In genomic region chr4:75063275-75063674, GRCm38 (mm10) we compare ENCODE assay signal across 9 mouse cellular contexts.
A peak's percentile ranks its signal among the peaks of the same experiment; 100 is the strongest.
DNase-seq lines count a peak whose midpoint lies in the region; ATAC-seq and TF ChIP-seq lines count a peak whose summit lies in the region.
"Had no signal": no experiment of that assay in that cellular context is flagged by ENCODE, and none has a peak within 500 bp of the region (broad histone marks: within the 10 kb centered on the region; RNA-seq: fewer than 3 reads in every experiment).

No protein-coding gene starts in this region.

- TF ChIP-seq POLR2A in CH12.LX (IDR thresholded peaks at IDR 0.05; ENCODE audit: low read depth, low read length), result no peak

- no peak overlapping the region for H3K9ac ChIP-seq in CH12.LX (ENCODE audit: insufficient read depth, low read depth)

- no peak overlapping the region for H3K4me2 ChIP-seq in CH12.LX (ENCODE audit: insufficient read depth, low read depth, poor library complexity, severe bottlenecking)

- peak; percentile 59 for TF ChIP-seq RAD21 in CH12.LX (IDR thresholded peaks at IDR 0.05; ENCODE audit: low read depth, low read length)

- peak; percentile 50 for ATAC-seq in inflammation-experienced regulatory T-cells, adult 6 months

- H3K79me2 ChIP-seq in CH12.LX (replicated peaks; ENCODE audit: control insufficient read depth, extremely low read depth, insufficient read depth, poor library complexity, severe bottlenecking), result no peaks in the 10 kb centered on the region

- no peaks in the 10 kb centered on the region for H3K27me3 ChIP-seq in CH12.LX (replicated peaks)

- H3K27ac ChIP-seq in left cerebral cortex, adult 2 months, result no peak overlapping the region
- H3K27ac ChIP-seq in CH12.LX (ENCODE audit: insufficient read depth, low read depth), result no peak overlapping the region

- no peak for DNase-seq in left cerebral cortex, adult 2 months (ENCODE audit: extremely low spot score in 1 of 2, low spot score in 2 of 2)
- no peak for DNase-seq in left cerebral cortex, adult 8-10 months (ENCODE audit: low spot score in 2 of 2)
- DNase-seq in CH12.LX (ENCODE audit: extremely low read depth) (peak; percentile 34), NIH3T3 (ENCODE audit: low read depth) (peak; percentile 35)
- no peak for DNase-seq in gastrocnemius, postnatal 4 days (ENCODE audit: low spot score in 2 of 2)
- DNase-seq in lung, postnatal 4 days, result no peak
- DNase-seq: right cerebral cortex, postnatal 25 days; thymus, postnatal 36 days had no signal

- no peaks in the 10 kb centered on the region for H3K36me3 ChIP-seq in CH12.LX (replicated peaks in 1 of 2; ENCODE audit: control insufficient read depth in 1 of 2, insufficient read depth in 1 of 2, low read length in 1 of 2)

- in situ Hi-C loops in CH12.LX (cut with MboI; ENCODE audit: low pct_ligation_motif_present, low pct_unique_long_range_greater_than_20kb, low sequenced_read_pairs), result no loop called here

- intact Hi-C loops in left cerebral cortex, adult 2 months (cut with DNase I), result no loop called here

- peaks cover 0 to 4% of the 10 kb centered on the region in 2 experiments; a peak in 2 of 4 replicates for H3K4me1 ChIP-seq in CH12.LX (ENCODE audit: control insufficient read depth in 1 of 2, insufficient read depth in 2 of 2)

- TF ChIP-seq EP300 in CH12.LX (IDR thresholded peaks at IDR 0.05; ENCODE audit: low read length), result no peak

- peak; percentile 60 for TF ChIP-seq CTCF in left cerebral cortex, adult 2 months (IDR thresholded peaks at IDR 0.05)
- peak in 1 of 2 experiments; percentile 58; a peak in 2 of 4 replicates for TF ChIP-seq CTCF in CH12.LX (conservative IDR thresholded peaks at IDR 0.05 in 1 of 2, IDR thresholded peaks at IDR 0.05 in 1 of 2; ENCODE audit: low read depth in 2 of 2, low read length in 2 of 2)

- no peaks in the 10 kb centered on the region for H3K9me3 ChIP-seq in CH12.LX (replicated peaks; ENCODE audit: low read length)

- H3K4me3 ChIP-seq in left cerebral cortex, adult 2 months, result no peak overlapping the region
- no peak overlapping the region for H3K4me3 ChIP-seq in CH12.LX (replicated peaks in 1 of 3; ENCODE audit: low read depth in 2 of 3, low read length in 2 of 3, poor library complexity in 1 of 3)

- dilution Hi-C loops in CH12.LX (cut with MboI; ENCODE audit: extremely low pct_ligation_motif_present, extremely low pct_unique_long_range_greater_than_20kb, low sequenced_read_pairs), result no loop called here

TF ChIP-seq in CH12.LX, 34 proteins besides CTCF, POLR2A, EP300 and RAD21:
- no peak for TF ChIP-seq CHD2 (IDR thresholded peaks at IDR 0.05; ENCODE audit: low read length)
- peak; percentile 54 for TF ChIP-seq SMC3 (IDR thresholded peaks at IDR 0.05; ENCODE audit: low read depth, low read length)
TF ChIP-seq in CH12.LX: peak in this region for 1.

Comparison
In these comparisons a context has a peak if more than half of its experiments do, and no peak if none do; other contexts are left out.
1. DNase-seq: peak in CH12.LX (single experiment) and NIH3T3 (single experiment); none in left cerebral cortex, adult 2 months (0 of 2), left cerebral cortex, adult 8-10 months (0 of 2), gastrocnemius, postnatal 4 days (0 of 2) and lung, postnatal 4 days (0 of 2).